Mouse (Mus musculus) embryonic fibroblast, embryonic 13.5 days (primary cell): Measurements from ENCODE around the gene Rps6ka5.

Experiments used
- CTCF ChIP-seq: IDR thresholded peaks from 2 replicates; pipeline ENCODE4 v1.5.1; 2011; ENCODE audit warnings: mild to moderate bottlenecking, control low read depth, low read length, moderate library complexity, borderline replicate concordance; ENCODE audit not compliant: insufficient read depth
- POLR2A ChIP-seq: IDR thresholded peaks from 2 replicates; pipeline ENCODE4 v1.6.1; 2011; ENCODE audit warnings: low read depth, mild to moderate bottlenecking, control low read depth, low read length, moderate library complexity

- TF ChIP-seq POLR2A = no peak
- no peak for TF ChIP-seq CTCF
These were observed 101.8 kb downstream of the Rps6ka5 start for GRCm38 (mm10) chr12:100624854-100625447.
